20 mouse cellular contexts compared by ENCODE assay signal in the genomic region with DNA sequence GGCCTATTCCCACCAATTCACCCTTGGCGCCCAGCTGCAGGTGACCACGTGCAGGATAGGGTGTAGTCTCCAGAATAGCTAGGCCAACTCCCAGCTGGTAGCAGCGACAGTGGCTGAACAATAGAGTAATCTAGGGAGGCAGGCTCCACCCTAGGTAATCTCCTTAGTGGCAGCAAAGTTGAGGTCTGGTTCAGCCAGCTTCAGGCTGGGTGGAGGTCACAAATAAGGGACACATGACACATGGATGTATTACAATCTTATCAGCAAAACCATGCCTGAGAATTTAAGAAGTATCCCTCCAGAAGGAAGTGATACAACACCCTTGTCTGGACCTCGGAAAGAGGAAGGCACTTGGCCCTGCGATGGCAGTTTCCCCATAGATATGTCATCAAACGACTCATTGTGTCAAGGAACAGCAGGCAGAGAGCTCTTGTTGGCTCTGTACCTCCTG. TPM values are rescaled to one million over a fixed set of nuclear protein-coding genes. Genes with fewer than 3 reads are reported as not detected.
A peak's percentile ranks its signal among the peaks of the same experiment; 100 is the strongest.
DNase-seq lines count a peak whose midpoint lies in the region; ATAC-seq and TF ChIP-seq lines count a peak whose summit lies in the region.
"Had no signal": no experiment of that assay in that cellular context is flagged by ENCODE, and none has a peak within 500 bp of the region (broad histone marks: within the 10 kb centered on the region; RNA-seq: fewer than 3 reads in every experiment).

No protein-coding gene starts in this region.

- peak overlapping the region; percentile 92 for H3K27ac ChIP-seq in MEL (ENCODE audit: control insufficient read depth, low read depth, low read length)
- peak overlapping the region; percentile 77 for H3K27ac ChIP-seq in liver, postnatal 0 days (ENCODE audit: low read depth)
- H3K27ac ChIP-seq in forebrain, embryonic 11.5 days (ENCODE audit: low read depth, low read length), result no peak overlapping the region
- H3K27ac ChIP-seq: embryonic facial prominence, embryonic 15.5 days; forebrain, embryonic 12.5 days; heart, adult 2 months; hindbrain, embryonic 14.5 days; limb, embryonic 10.5 days; lung, embryonic 15.5 days; midbrain, embryonic 13.5 days; stomach, postnatal 0 days had no signal

- peak; percentile 81 to 84 for TF ChIP-seq EP300 in MEL (IDR thresholded peaks at IDR 0.05; ENCODE audit: low read depth in 1 of 2, low read length in 2 of 2)
- peak; percentile 92 for TF ChIP-seq EP300 in liver, postnatal 0 days (IDR thresholded peaks at IDR 0.05; ENCODE audit: low read depth)

- intact Hi-C loops in left cerebral cortex, postnatal 36 days (cut with DNase I), result no loop called here

- H3K27me3 ChIP-seq in MEL (ENCODE audit: control insufficient read depth in 1 of 2, insufficient read depth in 2 of 2, low read length in 2 of 2), result no peaks in the 10 kb centered on the region
- no peaks in the 10 kb centered on the region for H3K27me3 ChIP-seq in liver, postnatal 0 days (ENCODE audit: insufficient read depth, low read length)
- H3K27me3 ChIP-seq in forebrain, embryonic 11.5 days (ENCODE audit: control insufficient read depth, insufficient read depth, low read length), result no peaks in the 10 kb centered on the region
- H3K27me3 ChIP-seq: embryonic facial prominence, embryonic 15.5 days; forebrain, embryonic 12.5 days; lung, embryonic 15.5 days; midbrain, embryonic 13.5 days had no signal

- H3K4me3 ChIP-seq in MEL (ENCODE audit: control insufficient read depth in 1 of 2, insufficient read depth in 1 of 2, low read depth in 2 of 2, low read length in 2 of 2), result no peak overlapping the region
- H3K4me3 ChIP-seq in liver, postnatal 0 days (ENCODE audit: low read depth, low read length), result no peak overlapping the region
- H3K4me3 ChIP-seq in forebrain, embryonic 11.5 days (ENCODE audit: low read depth, low read length), result no peak overlapping the region
- H3K4me3 ChIP-seq: embryonic facial prominence, embryonic 15.5 days; forebrain, embryonic 12.5 days; heart, adult 2 months; limb, embryonic 10.5 days; lung, embryonic 15.5 days; midbrain, embryonic 13.5 days had no signal

- peaks cover 9 to 29% of the 10 kb centered on the region in 2 experiments for H3K4me1 ChIP-seq in MEL (ENCODE audit: control insufficient read depth in 1 of 2, insufficient read depth in 2 of 2, low read length in 2 of 2)
- H3K4me1 ChIP-seq in liver, postnatal 0 days (ENCODE audit: insufficient read depth), result peaks cover 17% of the 10 kb centered on the region
- no peaks in the 10 kb centered on the region for H3K4me1 ChIP-seq in forebrain, embryonic 11.5 days (replicated peaks; ENCODE audit: control insufficient read depth, insufficient read depth, low read length)
- H3K4me1 ChIP-seq: embryonic facial prominence, embryonic 15.5 days; forebrain, embryonic 12.5 days; limb, embryonic 10.5 days; midbrain, embryonic 13.5 days had no signal

- H3K79me2 ChIP-seq in MEL (ENCODE audit: control insufficient read depth, insufficient read depth, low read length, poor library complexity), result no peaks in the 10 kb centered on the region

- no peak overlapping the region for H3K9ac ChIP-seq in MEL (ENCODE audit: control insufficient read depth, low read depth, low read length, poor library complexity, severe bottlenecking)
- no peak overlapping the region for H3K9ac ChIP-seq in liver, postnatal 0 days (replicated peaks)
- no peak overlapping the region for H3K9ac ChIP-seq in forebrain, embryonic 11.5 days (ENCODE audit: low read length)
- H3K9ac ChIP-seq: embryonic facial prominence, embryonic 15.5 days; forebrain, embryonic 12.5 days; hindbrain, embryonic 14.5 days; lung, embryonic 15.5 days; midbrain, embryonic 13.5 days had no signal

- H3K4me2 ChIP-seq in liver, postnatal 0 days (ENCODE audit: low read depth, low read length), result no peak overlapping the region
- H3K4me2 ChIP-seq in forebrain, embryonic 11.5 days (ENCODE audit: low read depth, low read length, severe bottlenecking), result no peak overlapping the region
- H3K4me2 ChIP-seq: embryonic facial prominence, embryonic 15.5 days; forebrain, embryonic 12.5 days; hindbrain, embryonic 14.5 days; lung, embryonic 15.5 days; midbrain, embryonic 13.5 days had no signal

- H3K9me3 ChIP-seq in MEL (replicated peaks; ENCODE audit: insufficient read depth, low read length), result no peaks in the 10 kb centered on the region
- no peaks in the 10 kb centered on the region for H3K9me3 ChIP-seq in liver, postnatal 0 days (ENCODE audit: low read length)
- no peaks in the 10 kb centered on the region for H3K9me3 ChIP-seq in forebrain, embryonic 11.5 days (ENCODE audit: control insufficient read depth, low read length)
- H3K9me3 ChIP-seq: embryonic facial prominence, embryonic 15.5 days; forebrain, embryonic 12.5 days; limb, embryonic 10.5 days; lung, embryonic 15.5 days; midbrain, embryonic 13.5 days had no signal

- H3K36me3 ChIP-seq in MEL (ENCODE audit: control insufficient read depth in 1 of 2, insufficient read depth in 2 of 2, low read length in 2 of 2), result peaks cover 0 to 31% of the 10 kb centered on the region in 2 experiments; a peak in 2 of 4 replicates
- no peaks in the 10 kb centered on the region for H3K36me3 ChIP-seq in liver, postnatal 0 days (replicated peaks; ENCODE audit: insufficient read depth, low read length)
- H3K36me3 ChIP-seq in forebrain, embryonic 11.5 days (ENCODE audit: control insufficient read depth, insufficient read depth, low read length), result no peaks in the 10 kb centered on the region
- H3K36me3 ChIP-seq: embryonic facial prominence, embryonic 15.5 days; forebrain, embryonic 12.5 days; limb, embryonic 10.5 days; lung, embryonic 15.5 days; midbrain, embryonic 13.5 days had no signal

- DNase-seq in 3T3-L1 (ENCODE audit: low read depth, low spot score), result peak; percentile 40
- DNase-seq in MEL (ENCODE audit: low read depth, low spot score), result peak; percentile 95
- peak; percentile 36 for DNase-seq in liver, postnatal 0 days
- DNase-seq in left cerebral cortex, adult 8-10 months (ENCODE audit: low spot score in 2 of 2), result no peak
- DNase-seq in forebrain, embryonic 11.5 days (ENCODE audit: low spot score), result no peak
- no peak for DNase-seq in left cerebral cortex, postnatal 36 days (ENCODE audit: low spot score in 2 of 2)
- DNase-seq in right cerebral cortex, adult 18-20 months, result no peak
- DNase-seq: cerebellum, adult 18-20 months; heart, adult 2 months; kidney, adult 18-20 months; kidney, postnatal 25 days; thymus, postnatal 25 days had no signal

- TF ChIP-seq CTCF in MEL (IDR thresholded peaks at IDR 0.05 in 2 of 3, conservative IDR thresholded peaks at IDR 0.05 in 1 of 3; ENCODE audit: control insufficient read depth in 1 of 3, insufficient read depth in 1 of 3, low read depth in 2 of 3, low read length in 3 of 3, poor library complexity in 1 of 3, severe bottlenecking in 1 of 3), result no peak
- no peak for TF ChIP-seq CTCF in liver, postnatal 0 days (IDR thresholded peaks at IDR 0.05; ENCODE audit: low read depth)

- TF ChIP-seq POLR2A in MEL (IDR thresholded peaks at IDR 0.05; ENCODE audit: control insufficient read depth in 1 of 2, insufficient read depth in 1 of 2, low read depth in 1 of 2, low read length in 2 of 2, poor library complexity in 1 of 2), result no peak

- peak; percentile 59 to 88 for ATAC-seq in hematopoietic stem cell, adult 5-6 weeks (replicated peaks in 1 of 2; ENCODE audit: insufficient read depth in 1 of 2, low FRiP score in 2 of 2, low TSS enrichment in 1 of 2, low read depth in 1 of 2, poor library complexity in 2 of 2, severe bottlenecking in 2 of 2)
- peak; percentile 88 for ATAC-seq in liver, postnatal 0 days
- ATAC-seq in forebrain, embryonic 11.5 days (replicated peaks; ENCODE audit: low FRiP score), result no peak
- ATAC-seq: midbrain, embryonic 13.5 days had no signal

- TF ChIP-seq RAD21 in MEL (IDR thresholded peaks at IDR 0.05; ENCODE audit: low read depth, low read length), result no peak

- WGBS in liver, postnatal 0 days (ENCODE audit: insufficient replicate concordance), result 31% methylated on average over 6 of the region's 6 CpGs
- 73% methylated on average over 6 of the region's 6 CpGs for WGBS in forebrain, embryonic 11.5 days

TF ChIP-seq in MEL, 35 proteins besides CTCF, POLR2A, EP300 and RAD21 (continues in another document):
- TF ChIP-seq MAX (IDR thresholded peaks at IDR 0.05; ENCODE audit: low read length) (peak; percentile 63; the same call in 1 of the 2 replicates), SIN3A (IDR thresholded peaks at IDR 0.05; ENCODE audit: low read length) (peak; percentile 35), USF1 (IDR thresholded peaks at IDR 0.05; ENCODE audit: low read depth, low read length) (peak; percentile 65; the same call in 1 of the 2 replicates), E2F4 (IDR thresholded peaks at IDR 0.05; ENCODE audit: borderline replicate concordance, low read depth, low read length) (no peak)

RNA-seq across cellular contexts. Expression of a gene that starts 16.1 kb away (rescaled TPM):
- total RNA-seq in MEL (2012; rRNA removed), result 0.13 and 0.15 TPM in 2 replicates
- under 1 TPM in 1 of 2 experiments, not detected in 1; 0.53 TPM for polyA plus RNA-seq in MEL (2012; ENCODE audit: insufficient read depth in 1 of 2, insufficient read length in 2 of 2, low read depth in 1 of 2, low replicate concordance in 2 of 2, missing spikeins in 1 of 2)
- under 0.01 and 0.38 TPM in 2 replicates for total RNA-seq in hematopoietic stem cell, adult 5-6 weeks (2017)
- 0.26 and 0.29 TPM in 2 replicates for polyA plus RNA-seq in liver, postnatal 0 days (2015; fragmentation: Nextera tagmentation; extraction: Ambion mirVana)
- total RNA-seq in left cerebral cortex, adult 8-10 months (2022), result 1 to 10 TPM; 5.5 to 8.1 (median 6.7) TPM
- polyA plus RNA-seq in forebrain, embryonic 11.5 days (2014; fragmentation: Nextera tagmentation; extraction: Ambion mirVana), result 0.83 and 1.1 TPM in 2 replicates
- 1 to 10 TPM; 3.6 to 4.2 TPM for total RNA-seq in left cerebral cortex, postnatal 36 days (2021)

RNA-seq across cellular contexts. Expression of a gene that starts 19.5 kb away (rescaled TPM):
- 0.85 and 1.3 TPM in 2 replicates for total RNA-seq in MEL (2012; rRNA removed)
- 1 to 10 TPM in 1 of 2 experiments, not detected in 1; 3.8 TPM for polyA plus RNA-seq in MEL (2012; ENCODE audit: insufficient read depth in 1 of 2, insufficient read length in 2 of 2, low read depth in 1 of 2, low replicate concordance in 2 of 2, missing spikeins in 1 of 2)
- 5.9 and 6.7 TPM in 2 replicates for total RNA-seq in hematopoietic stem cell, adult 5-6 weeks (2017)
- 1.3 TPM in 2 replicates for polyA plus RNA-seq in liver, postnatal 0 days (2015; fragmentation: Nextera tagmentation; extraction: Ambion mirVana)
- 10 to 100 TPM; 12.1 to 12.7 (median 12.4) TPM for total RNA-seq in left cerebral cortex, adult 8-10 months (2022)
- 0.84 and 2.5 TPM in 2 replicates for polyA plus RNA-seq in forebrain, embryonic 11.5 days (2014; fragmentation: Nextera tagmentation; extraction: Ambion mirVana)
- 1 to 10 TPM; 9.3 TPM for total RNA-seq in left cerebral cortex, postnatal 36 days (2021)

RNA-seq across cellular contexts. Expression of a gene that starts 19.7 kb away (rescaled TPM):
- total RNA-seq in MEL (2012; rRNA removed), result 5.7 and 6.2 TPM in 2 replicates
- 1 to 10 TPM in 1 of 2 experiments, not detected in 1; 7.1 TPM for polyA plus RNA-seq in MEL (2012; ENCODE audit: insufficient read depth in 1 of 2, insufficient read length in 2 of 2, low read depth in 1 of 2, low replicate concordance in 2 of 2, missing spikeins in 1 of 2)
- 8.4 and 8.9 TPM in 2 replicates for total RNA-seq in hematopoietic stem cell, adult 5-6 weeks (2017)
- polyA plus RNA-seq in liver, postnatal 0 days (2015; fragmentation: Nextera tagmentation; extraction: Ambion mirVana), result 1.4 and 1.5 TPM in 2 replicates
- 1 to 10 TPM; 4.1 to 5.2 (median 4.4) TPM for total RNA-seq in left cerebral cortex, adult 8-10 months (2022)
- polyA plus RNA-seq in forebrain, embryonic 11.5 days (2014; fragmentation: Nextera tagmentation; extraction: Ambion mirVana), result 8.8 and 9.3 TPM in 2 replicates
- 1 to 10 TPM; 3.3 to 4.1 TPM for total RNA-seq in left cerebral cortex, postnatal 36 days (2021)

Comparison
In these comparisons a context has a peak if more than half of its experiments do, and no peak if none do; other contexts are left out.
1. DNase-seq: peak in 3T3-L1 (single experiment), MEL (single experiment) and liver, postnatal 0 days (single experiment); none in left cerebral cortex, adult 8-10 months (0 of 2), forebrain, embryonic 11.5 days (single experiment), left cerebral cortex, postnatal 36 days (0 of 2) and right cerebral cortex, adult 18-20 months (single experiment).